Mouse (Mus musculus) adrenal gland, adult 18-20 months (tissue): ENCODE data around the gene Plxna4. TPM values are rescaled to one million over a fixed set of nuclear protein-coding genes. Genes with fewer than 3 reads are reported as not detected.

Experiments used
- DNase-seq, 2 experiments: peaks; one replicate each; pipeline ENCODE4 v3.0.0; 2021 to 2022; ENCODE audit warnings: low spot score in 2 of 2
- total RNA-seq, 2 experiments: library from RNA; stranded (reverse); gene quantifications; 1 replicate in 1 of 2; 2 replicates in 1 of 2; pipeline ENCODE4 v1.2.3; 2021

Gene Plxna4
- total RNA-seq, 2 experiments from 2014 or later = 4.5 to 6.7 TPM

DNA sequence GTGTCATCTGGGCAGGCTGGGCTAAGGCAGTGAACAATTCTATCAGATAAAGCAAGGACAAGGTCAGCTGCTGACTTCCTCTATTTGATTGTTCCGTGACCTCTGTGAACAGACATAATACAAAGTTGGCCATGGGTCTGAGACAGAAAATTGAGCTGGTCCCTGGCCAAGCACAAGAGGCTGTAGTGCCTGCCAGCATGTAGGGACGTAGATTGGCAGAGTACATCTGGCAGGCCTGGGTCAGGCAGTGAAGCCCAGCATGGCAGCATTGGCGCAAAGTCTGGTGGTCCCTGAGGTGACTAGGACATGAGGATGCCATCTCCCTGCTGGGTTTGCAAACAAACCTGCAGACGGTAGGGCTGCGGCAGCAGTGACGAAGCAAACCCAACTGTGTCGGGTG, 321.9 kb downstream of the Plxna4 start:
- DNase-seq = no peak

DNA sequence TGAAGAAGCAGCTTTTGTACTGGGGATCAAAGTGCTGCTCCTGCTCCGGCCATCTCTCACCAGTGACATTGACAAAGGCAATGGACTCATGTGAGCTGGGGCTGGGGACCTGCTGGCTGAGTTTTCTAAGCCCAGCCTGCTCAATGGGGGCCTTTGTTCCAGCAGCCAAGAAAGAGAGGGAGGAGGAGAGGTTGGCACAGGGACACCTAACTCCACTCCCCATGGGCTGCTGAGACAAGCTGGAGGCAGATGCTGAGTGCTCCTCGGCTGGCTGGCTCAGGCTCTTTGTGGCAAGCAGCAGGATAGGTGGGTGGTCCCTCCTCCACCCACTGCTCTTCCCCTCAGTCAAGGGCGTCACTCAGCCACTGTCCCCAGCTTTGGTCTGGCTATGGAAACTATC, 326.7 kb downstream of the Plxna4 start:
- no peak for DNase-seq

DNA sequence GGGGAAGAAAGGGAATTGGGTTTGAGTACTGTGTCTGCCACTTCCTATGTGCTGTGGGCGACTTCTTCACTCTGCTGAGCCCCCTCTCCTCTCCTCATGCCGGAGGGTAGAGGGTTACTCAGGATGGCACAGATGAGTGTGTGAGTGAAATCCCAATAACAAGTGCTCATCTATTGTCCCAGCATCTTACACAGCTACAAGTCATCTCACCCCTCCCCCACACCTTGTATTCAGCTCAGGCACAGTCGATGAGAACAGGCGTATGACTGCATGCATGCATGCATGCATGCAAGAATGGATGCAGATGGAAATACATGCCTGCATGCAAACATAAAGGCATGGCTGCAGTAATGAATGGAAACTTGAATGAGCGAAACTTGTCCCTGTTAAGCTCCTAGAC, 327.7 kb downstream of the Plxna4 start:
- no peak for DNase-seq

- no peak for DNase-seq
Observed at GRCm38 (mm10) chr6:32255191-32255590, 332.8 kb downstream of the Plxna4 start.

DNA sequence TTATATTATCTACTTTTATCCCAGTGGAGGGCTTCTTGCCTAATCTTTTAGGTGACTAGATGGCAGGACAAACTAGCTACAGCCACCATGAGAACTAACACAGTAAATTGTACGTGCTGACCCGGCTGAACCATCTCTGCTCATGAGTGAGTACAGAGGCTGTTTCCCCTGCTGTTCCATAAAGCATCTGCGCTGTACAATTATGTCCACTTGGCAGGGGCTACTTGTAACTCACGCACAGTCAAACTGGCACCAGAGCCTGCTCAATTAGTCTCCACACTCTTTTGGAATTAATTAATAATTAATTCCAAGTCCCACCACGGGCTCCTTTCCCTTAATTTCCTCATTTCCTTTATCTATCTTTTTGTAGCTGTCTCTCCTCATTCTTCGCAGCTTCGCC, 335.8 kb downstream of the Plxna4 start:
- no peak for DNase-seq

DNA sequence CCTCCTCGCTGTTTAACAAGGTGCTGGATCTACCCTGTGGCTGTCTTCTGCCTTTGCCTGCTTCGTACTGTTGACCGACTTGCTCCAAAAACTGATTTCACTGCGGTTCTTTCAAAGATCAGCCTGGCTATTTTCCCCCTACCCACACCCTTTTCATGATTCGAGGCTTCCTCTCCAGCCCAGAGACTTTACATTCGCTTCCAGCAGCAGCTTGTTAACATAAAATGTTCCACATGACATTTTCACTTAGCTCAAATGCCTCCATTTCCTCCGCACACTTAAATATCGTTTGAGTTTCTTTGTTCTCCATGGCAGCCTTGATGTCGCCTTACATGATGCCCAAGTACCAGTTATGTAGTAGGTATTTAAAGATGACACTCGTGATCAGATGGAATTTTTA, 336.3 kb downstream of the Plxna4 start:
- no peak for DNase-seq

DNA sequence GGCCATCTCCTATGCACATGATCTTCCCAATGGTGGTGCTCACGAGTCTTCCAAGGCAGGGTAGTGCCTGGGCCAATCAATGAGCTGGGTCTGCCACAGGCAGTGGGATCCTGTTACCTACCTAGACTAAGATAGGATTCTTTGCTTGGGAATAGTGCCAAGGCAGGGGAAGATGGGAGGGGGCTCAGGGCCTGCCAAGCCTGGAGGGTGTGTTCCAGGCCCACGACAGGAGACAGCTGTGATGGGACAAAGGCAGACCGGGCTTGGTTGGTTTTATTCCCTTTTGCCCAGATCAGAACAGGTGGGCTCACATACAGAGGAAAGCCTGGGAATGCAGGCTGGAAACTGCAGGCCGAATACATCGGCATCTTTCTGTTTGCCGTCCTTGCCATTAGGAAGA, 342.0 kb downstream of the Plxna4 start:
- no peak for DNase-seq

GRCm38 (mm10) chr6:32243040-32243439, 345.0 kb downstream of the Plxna4 start:
- DNase-seq = no peak

- DNase-seq = no peak
Observed at GRCm38 (mm10) chr6:32231383-32231782, 356.6 kb downstream of the Plxna4 start.

DNA sequence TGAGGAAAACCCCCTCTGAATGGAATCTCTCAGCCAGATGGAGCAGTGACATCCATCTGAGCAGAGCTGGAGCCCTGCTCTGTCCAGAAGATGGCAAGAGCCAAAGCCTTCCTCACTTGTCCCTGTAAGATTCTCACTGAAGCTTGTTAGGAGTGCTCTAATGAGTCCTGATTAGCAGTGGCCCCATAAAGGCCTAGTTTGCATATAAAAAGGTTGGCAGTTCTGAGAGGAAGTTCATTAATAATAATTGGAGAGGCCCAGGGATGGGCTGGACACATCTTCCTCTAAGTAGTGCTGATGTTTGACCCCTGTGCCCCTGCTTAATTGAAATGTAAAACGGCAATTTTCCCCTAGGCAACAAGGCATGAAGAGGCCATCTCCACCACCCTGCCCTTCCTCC, 361.4 kb downstream of the Plxna4 start:
- DNase-seq = no peak

DNA sequence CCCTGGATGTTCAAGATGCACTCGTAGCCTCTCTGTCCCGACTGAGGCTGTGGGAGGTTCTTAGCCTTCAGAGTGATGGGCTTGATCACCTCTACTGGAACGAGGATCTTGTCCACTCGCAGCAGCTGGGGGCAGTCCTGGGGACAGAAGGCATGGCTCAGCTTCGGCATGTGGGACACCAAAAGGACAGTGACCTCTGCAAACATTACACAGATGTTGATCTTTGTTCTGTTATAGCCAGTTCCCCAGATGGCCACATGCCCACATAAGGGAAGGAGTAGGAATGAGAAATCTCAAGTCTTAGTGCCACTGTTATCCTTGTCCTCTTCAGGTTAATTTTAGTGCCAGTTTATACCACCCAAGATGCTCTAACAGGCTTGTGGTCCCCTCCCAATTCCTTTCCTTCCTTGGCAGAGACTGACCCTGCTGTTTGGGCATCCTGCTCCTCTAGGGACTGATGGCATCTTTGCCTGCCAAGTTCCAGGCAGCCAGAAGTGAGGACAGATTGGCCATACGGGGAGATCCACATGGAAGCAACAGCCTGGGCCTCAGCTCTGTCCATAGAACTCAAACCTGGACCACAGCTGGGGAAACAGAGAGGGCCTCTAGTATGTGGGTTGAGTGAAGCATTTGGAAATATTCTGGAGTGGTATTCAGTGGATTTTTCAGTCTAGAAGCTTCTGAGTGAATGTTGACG, 363.8 kb downstream of the Plxna4 start:
- DNase-seq = no peak

GRCm38 (mm10) chr6:32220765-32221164, 367.2 kb downstream of the Plxna4 start:
- DNase-seq = no peak

DNA sequence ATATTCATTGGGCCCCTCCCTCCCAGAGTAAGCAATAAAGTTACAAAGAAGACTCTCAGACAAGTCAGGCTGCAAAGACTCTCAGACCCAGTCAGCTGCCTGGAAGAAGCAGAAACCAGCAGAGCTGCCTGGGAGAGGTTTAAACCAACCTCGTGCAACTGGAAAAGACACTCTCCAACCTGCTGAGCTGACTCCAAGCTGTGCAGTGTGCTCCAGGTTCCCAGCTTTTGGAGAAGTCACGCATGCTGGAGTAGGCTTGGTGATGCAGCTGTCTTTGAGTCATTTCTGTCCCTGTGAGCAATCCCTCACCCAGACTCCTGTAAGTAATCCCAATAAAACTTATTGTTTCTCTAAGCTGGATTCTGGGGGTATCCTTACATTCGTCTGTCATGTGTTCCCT, 369.4 kb downstream of the Plxna4 start:
- no peak for DNase-seq

GRCm38 (mm10) chr6:32212439-32212838, 375.6 kb downstream of the Plxna4 start:
- no peak for DNase-seq

DNA sequence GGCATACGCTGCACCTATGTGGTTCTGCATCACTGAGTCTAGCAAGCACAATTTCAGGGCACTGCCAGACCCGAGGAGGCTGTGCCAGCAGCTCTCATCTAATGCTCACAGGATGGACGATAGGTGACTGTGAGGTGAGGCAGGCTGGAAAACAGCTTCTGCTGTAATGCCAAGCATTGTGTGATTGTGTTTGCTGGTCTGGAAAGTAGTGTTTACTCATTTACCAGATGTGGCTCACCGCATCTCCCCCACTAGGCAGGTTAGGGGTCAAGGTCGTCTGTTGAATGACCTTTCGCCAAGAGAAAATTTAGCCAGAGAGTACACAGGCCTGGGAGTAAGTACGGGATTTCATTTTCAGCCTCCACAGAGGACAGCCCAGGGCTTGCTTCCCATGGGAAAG, 377.9 kb downstream of the Plxna4 start:
- no peak for DNase-seq

DNA sequence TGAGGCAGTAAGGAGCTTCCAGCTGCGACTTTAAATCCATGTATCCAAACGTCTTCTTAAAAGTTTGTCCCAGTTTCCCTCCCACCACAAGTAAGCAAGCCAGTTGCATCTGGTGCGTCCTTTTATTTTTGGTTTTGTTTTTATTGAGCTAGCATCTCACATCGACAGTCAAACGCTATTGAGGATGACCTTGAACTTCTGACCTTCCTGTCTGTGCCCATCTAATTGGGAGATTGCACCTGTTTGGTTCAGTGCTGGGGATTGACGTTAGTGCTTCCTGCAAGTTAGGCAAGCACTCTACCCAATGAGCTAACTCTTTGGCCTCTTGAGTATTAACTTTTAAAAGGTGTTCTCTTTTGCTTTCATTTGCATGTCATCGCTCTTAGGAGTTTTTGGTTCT, 379.0 kb downstream of the Plxna4 start:
- DNase-seq = no peak

DNA sequence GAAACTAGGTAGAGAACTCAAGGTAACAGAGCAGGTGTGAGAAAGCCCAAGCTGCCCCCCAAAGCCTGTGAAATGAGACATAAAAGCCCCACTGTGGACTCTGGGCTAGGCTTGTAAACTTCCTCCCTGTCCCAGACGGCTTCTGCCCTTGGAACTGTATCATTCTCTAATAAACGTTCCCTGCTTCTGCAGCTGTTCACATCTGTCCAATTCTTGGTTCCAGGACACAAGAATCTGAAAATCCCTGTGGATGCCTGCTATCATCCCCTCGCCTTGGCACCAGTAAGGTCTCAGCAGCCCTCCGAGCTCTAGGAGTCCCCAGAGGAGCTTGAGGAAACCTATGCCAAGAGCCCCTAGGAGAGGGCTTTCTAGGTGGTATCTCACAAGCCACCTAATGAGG, 383.7 kb downstream of the Plxna4 start:
- DNase-seq = no peak

DNA sequence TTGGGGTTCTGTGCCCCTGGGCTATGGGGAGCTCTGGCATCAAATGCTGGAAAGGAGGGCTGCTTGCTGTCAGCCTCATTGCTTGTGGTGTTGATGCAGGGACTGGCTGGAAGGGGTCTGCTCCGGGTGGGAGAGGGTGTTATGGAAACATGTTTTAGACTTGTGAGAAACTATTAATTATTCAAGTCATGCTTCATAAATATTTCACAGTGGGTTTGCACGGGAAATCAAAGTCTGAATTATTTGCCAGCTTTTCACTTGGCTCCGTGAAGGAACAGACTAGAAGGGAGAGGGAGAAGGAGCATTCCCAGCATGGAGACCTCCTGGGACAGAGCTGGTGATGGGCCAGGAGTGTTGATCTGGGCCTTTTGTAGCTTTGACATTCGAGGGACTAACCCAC, 384.6 kb downstream of the Plxna4 start:
- DNase-seq = no peak

DNA sequence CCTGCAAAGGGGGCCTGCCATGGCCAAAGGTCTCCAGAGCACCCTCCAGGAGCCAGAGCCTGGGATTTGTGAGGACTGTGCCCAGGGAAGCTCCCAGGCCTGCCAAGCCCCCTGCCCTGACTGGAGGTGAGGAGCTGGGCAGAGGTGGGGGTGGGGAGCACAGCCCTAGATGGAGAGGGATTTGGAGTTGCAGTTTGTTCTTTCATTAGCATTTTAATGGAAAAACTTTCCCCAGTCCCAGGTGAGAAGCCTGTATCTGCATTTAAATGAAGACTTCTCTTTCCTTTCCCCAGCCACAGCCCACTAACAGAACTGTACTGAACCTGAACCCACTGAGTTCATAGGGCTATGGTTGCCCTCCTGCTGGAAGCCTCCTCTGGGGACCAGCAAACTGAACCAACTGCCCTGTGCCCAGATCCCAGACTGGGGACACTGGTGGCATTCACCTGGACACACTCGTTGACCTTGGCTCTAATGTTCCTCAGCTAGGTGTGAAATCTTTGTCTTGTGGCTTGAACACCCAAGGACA, 385.3 kb downstream of the Plxna4 start:
- DNase-seq = no peak

DNA sequence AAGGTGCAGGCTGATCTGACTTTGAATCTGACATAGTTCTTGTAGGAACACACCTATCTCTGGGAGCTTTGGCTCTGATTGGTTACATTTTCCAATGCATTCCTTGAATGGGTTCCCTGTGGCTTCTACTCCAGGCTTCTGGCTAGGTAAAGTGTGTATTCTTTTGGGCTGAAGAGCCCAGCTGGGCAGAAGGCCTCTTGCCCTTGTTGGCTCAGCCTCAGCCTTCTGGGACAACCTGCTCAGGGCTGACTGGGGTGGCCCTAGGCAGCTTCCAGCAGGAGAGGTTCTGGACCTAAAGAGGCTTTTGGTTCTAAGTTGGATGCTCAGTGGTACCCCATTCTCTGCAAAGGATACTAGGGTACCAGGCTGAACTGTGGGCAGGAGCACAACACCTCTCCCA, 386.5 kb downstream of the Plxna4 start:
- no peak for DNase-seq

GRCm38 (mm10) chr6:32199616-32200015, 388.4 kb downstream of the Plxna4 start:
- no peak for DNase-seq

- no peak for DNase-seq
Observed at GRCm38 (mm10) chr6:32196913-32197312, 391.1 kb downstream of the Plxna4 start.

- no peak for DNase-seq
Observed at GRCm38 (mm10) chr6:32193046-32193445, 394.9 kb downstream of the Plxna4 start.
